Mouse (Mus musculus) frontal cortex, postnatal 14 days (tissue): ENCODE measurements around the gene Gosr1.
"Not testable (repeated sequence)": the region's sequence is repeated elsewhere in the genome, so short reads cannot be mapped to it uniquely, and the experiment has no call there.

Experiments used
- DNase-seq, 2 experiments: peaks; one replicate each; pipeline ENCODE4 v3.0.0; 2022; ENCODE audit warnings: low spot score in 2 of 2

Gosr1 gene

DNA sequence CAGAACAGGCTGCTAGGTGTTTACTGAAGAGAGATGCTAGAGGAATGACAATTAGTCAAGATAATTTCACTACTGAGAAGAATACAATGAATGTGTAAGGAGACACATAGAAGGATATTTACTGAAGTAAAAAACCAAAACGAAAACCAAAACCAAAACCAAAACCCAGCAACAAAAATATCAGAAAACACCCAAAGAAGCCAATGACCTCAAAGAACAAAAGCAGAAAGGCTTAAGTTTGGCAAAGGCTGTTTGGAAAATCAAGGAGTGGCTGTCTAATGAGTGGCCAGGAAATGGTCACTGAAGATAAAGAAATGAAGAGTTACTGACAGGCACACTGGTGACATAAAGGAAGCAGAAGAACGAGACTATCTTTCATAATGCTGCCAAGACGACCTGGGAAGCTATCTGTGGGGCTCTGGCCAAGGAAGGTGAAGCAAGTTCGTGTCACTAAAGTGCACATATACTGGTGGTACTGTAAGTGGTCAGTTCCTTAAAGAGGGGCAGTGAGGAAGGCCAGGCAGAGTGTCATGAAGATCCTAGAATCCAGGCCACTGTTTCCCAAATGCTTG lies 27.5 kb downstream of the Gosr1 start:
- no peak for DNase-seq

DNA sequence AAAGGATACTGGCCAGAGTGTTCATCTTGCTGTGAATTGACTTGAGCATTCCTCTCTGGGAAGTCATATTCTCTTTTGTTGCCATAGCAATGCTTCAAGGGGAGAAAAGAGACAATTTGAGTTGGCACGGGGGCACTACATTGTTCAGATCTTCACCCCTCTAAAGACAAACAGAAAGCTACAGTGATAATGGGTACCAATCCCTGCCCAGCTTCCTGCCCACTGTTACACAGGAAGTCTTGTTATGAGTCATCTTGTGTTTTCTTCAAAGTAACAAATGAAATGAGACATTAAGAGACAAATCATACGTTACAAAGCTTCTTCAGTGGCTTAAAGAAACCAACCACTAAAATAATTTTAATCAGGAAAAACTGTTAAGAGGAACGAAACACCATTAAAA lies 28.8 kb downstream of the Gosr1 start:
- no peak for DNase-seq

DNA sequence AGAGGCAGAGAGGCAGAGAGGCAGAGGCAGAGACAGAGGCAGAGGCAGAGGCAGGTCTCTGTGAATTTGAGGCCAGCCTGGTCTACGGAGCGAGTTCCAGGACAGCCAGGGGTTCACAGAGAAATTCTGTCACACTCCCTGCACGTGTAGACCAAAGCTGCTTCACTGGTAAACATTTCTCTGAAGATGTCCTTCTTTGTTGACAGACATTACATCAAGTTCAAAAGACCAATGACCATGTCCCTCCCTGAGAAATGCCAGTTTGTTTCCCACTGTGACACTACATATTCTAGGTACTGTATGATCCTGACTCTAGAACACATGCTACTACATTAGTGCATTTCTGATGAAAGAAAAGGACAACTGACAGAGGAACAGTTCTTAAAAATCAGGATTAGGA lies 32.7 kb downstream of the Gosr1 start:
- DNase-seq = no peak

DNA sequence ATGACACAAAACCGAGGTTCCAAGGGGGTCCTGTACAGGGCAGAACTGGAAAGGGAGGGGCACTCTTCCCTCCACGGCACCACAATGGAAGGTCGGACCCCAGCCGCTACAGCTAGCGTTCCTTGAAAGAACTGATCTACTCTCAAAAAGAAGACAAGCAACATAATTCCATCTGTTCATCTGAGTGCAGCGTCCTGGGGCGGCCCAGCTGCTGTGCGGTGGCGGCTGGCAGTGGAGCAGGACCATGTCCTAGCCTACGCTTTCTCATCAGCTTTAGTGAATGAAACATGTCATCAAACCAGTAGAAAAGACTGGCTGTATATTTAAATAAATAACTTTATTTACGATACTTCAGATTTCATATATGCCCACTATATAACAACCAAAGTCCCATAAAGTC lies 35.3 kb downstream of the Gosr1 start:
- no peak for DNase-seq

DNA sequence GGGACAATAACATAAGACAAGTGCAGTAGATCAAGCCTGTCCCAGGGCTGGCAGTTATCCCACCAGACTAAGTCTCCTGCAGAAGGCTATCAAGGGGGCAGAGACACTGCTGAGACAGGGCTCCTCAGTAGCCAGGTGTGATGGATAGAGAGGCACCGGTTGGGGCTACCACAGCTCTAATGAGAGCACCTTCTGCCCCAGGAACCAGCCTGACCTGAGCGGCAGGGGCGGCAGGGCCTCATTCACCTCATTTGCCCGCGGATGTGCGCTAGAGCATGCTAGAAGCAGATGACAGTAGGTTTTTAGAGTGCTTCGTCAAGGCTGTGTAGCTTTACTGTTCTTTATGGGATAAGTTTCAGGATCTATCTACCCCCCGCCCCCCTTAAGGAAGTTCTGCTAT lies 39.5 kb downstream of the Gosr1 start:
- DNase-seq = no peak

DNA sequence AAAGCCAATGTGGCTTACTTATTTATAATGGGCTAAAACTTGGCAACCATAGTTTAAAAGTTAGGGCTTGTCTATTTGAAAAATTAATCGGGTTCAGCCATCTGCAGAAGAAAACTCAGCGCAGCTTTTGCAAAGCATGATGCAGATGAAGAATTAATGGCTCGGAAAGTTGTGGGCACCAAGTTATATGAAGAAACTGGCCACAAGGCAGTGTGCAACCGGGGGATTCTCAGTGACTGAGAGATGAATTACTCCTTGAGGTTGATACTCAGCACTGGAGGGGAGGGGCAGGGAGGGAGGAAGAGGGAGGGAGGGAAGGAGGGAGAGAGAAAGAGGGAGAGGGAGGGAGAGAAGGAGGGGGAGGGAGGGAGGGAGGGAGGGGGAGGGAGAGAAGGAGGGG lies 46.4 kb downstream of the Gosr1 start:
- no peak for DNase-seq

GRCm38 (mm10) chr11:76709625-76710452 lies 53.5 kb downstream of the Gosr1 start:
- no peak for DNase-seq

GRCm38 (mm10) chr11:76708881-76709280 lies 54.5 kb downstream of the Gosr1 start:
- no peak for DNase-seq

DNA sequence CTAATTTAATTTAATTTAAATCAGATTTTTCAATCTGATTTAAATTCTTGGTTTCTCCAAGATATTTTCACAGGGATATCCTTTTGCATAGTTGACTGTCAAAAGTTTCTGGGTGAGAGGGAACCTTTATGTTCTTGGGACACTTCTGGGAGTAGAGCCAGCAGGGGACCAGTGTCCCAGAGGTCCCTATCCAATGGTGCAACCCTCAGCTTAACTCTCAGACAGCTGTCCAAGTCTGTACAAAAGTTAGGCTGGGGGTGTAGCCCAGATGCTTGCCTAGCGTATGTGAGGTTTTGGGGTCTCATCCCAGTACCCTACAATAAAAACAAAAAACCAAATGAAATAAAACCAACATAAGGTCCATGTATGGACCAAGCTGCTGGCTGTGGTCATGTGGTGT lies 55.3 kb downstream of the Gosr1 start:
- DNase-seq = no peak

- no peak for DNase-seq
Measured at GRCm38 (mm10) chr11:76707656-76708055, 55.7 kb downstream of the Gosr1 start.

GRCm38 (mm10) chr11:76699626-76700025 lies 63.8 kb downstream of the Gosr1 start:
- no peak for DNase-seq

DNA sequence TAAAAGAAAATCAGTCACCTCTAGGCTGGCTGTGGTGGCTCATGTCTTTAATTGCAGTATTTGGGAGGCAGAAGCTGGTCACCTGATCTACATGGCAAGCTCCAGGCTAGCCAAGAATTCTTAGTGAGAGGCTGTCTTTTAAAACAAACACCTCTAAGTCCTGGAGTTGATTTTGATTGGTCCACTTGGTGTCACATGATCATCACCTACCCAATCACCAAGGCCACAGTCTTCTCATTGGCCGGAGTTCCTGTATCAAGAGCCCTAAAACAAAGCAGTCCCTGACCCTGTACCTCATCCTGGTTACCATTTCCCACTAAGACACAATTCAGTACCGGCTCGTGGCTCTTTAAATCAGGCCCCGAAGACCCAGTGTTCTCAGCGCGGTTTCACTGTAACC lies 67.6 kb downstream of the Gosr1 start:
- no peak for DNase-seq

DNA sequence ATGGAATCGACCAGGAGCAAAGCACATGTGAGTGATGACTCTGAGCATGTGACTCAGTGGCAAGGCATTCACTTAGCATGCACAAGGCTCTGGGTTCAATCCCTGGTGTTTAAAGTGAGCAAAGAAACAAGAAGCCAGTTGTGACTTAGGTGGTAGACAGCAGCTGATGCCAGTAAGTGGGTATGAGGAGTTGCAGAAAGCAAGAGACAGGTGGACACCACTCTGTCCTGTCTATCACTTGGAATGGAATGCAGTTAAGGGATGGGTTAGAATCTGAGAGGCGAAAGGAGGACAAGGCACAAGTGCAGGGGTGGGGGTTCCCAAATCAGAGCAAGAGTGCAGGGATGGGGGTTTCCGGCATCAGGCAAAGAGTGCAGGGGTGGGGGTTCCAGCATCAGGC lies 71.3 kb downstream of the Gosr1 start:
- no peak for DNase-seq

GRCm38 (mm10) chr11:76685604-76686003 lies 77.8 kb downstream of the Gosr1 start:
- DNase-seq = no peak

GRCm38 (mm10) chr11:76679508-76679907 lies 83.9 kb downstream of the Gosr1 start, which contains the start of gene Trarg1:
Trarg1 (plus strand) TSS chr11:76679808.
- DNase-seq = not testable (repeated sequence)
